Mouse (Mus musculus) neural tube, embryonic 13.5 days (tissue): ENCODE measurements around the gene Tlx1. TPM values are rescaled to one million over a fixed set of nuclear protein-coding genes. Genes with fewer than 3 reads are reported as not detected.

Source experiments
- ATAC-seq: fragments of 200-750 bp; cut with Nextera tagmentation; 2 replicates; pipeline ENCODE4 v1.8.0; 2017; ENCODE audit warnings: low read depth, mild to moderate bottlenecking, moderate TSS enrichment, moderate library complexity
- H3K27ac ChIP-seq: fragments of 300-500 bp; sonication (generic); replicated peaks from 2 replicates; pipeline ENCODE4 v1.5.1; 2015; ENCODE audit warnings: moderate library complexity, mild to moderate bottlenecking, inconsistent platforms
- H3K27me3 ChIP-seq: fragments of 300-500 bp; sonication (generic); 2 replicates; pipeline ENCODE4 v1.6.1; 2015; ENCODE audit warnings: mild to moderate bottlenecking, inconsistent platforms
- H3K36me3 ChIP-seq: fragments of 300-500 bp; sonication (generic); 2 replicates; pipeline ENCODE4 v1.6.1; 2015; ENCODE audit warnings: mild to moderate bottlenecking, inconsistent platforms
- H3K4me1 ChIP-seq: fragments of 300-500 bp; sonication (generic); replicated peaks from 2 replicates; pipeline ENCODE4 v1.6.1; 2015; ENCODE audit warnings: inconsistent platforms
- H3K4me2 ChIP-seq: fragments of 300-500 bp; sonication (generic); 2 replicates; pipeline ENCODE4 v1.6.1; 2015; ENCODE audit warnings: inconsistent platforms, mild to moderate bottlenecking, moderate library complexity
- H3K4me3 ChIP-seq: fragments of 300-500 bp; sonication (generic); 2 replicates; pipeline ENCODE4 v1.5.1; 2015; ENCODE audit warnings: mild to moderate bottlenecking, inconsistent platforms
- H3K9ac ChIP-seq: fragments of 300-500 bp; sonication (generic); 2 replicates; pipeline ENCODE4 v1.6.1; 2015; ENCODE audit warnings: moderate library complexity, mild to moderate bottlenecking, inconsistent platforms
- H3K9me3 ChIP-seq: fragments of 300-500 bp; sonication (generic); 2 replicates; pipeline ENCODE4 v1.6.1; 2016; ENCODE audit warnings: inconsistent platforms
- WGBS: fragments of 180-500 bp; shearing (Covaris S2); methylation state at CpG from one replicate; pipeline ENCODE4 v1.1.7; 2015; 5-methylcytosine and 5-hydroxymethylcytosine counted together
- polyA plus RNA-seq: library from polyadenylated mRNA; unstranded; fragments of >200 nt; fragmentation: Nextera tagmentation; extraction: Ambion mirVana; gene quantifications from 2 replicates; pipeline ENCODE4 v1.2.1, GENCODE M21; 2015

Gene Tlx1
- polyA plus RNA-seq, 1 experiment from 2014 or later: 0.50 TPM

GRCm38 (mm10) chr19:45205311-45206105 lies 55.0 kb downstream of the Tlx1 start:
- H3K4me3 ChIP-seq: no peak overlapping the region
- no peak for ATAC-seq
- H3K9me3 ChIP-seq: no peaks in the 10 kb centered on the region
- WGBS: 74% methylated on average over 3 of the region's 3 CpGs
- no peak overlapping the region for H3K27ac ChIP-seq
- H3K27me3 ChIP-seq: peaks cover 37% of the 10 kb centered on the region
- H3K36me3 ChIP-seq: no peaks in the 10 kb centered on the region
- H3K9ac ChIP-seq: no peak overlapping the region
- H3K4me2 ChIP-seq: no peak overlapping the region
- H3K4me1 ChIP-seq: no peaks in the 10 kb centered on the region

Other genes with a start within 250 kb of the Tlx1 start
- 25.2 and 31.4 TPM in 2 replicates for gene Slf2, start 219.5 kb upstream of the Tlx1 start, polyA plus RNA-seq
- gene Sema4g, start 161.6 kb upstream of the Tlx1 start, polyA plus RNA-seq: 16.7 and 17.4 TPM in 2 replicates
- gene Twnk, start 145.0 kb upstream of the Tlx1 start, polyA plus RNA-seq: 15.6 and 17.0 TPM in 2 replicates
- 84.9 and 94.8 TPM in 2 replicates for gene Mrpl43, start 144.2 kb upstream of the Tlx1 start, polyA plus RNA-seq
- gene Lzts2, start 136.3 kb upstream of the Tlx1 start, polyA plus RNA-seq: 29.1 and 30.8 TPM in 2 replicates
- gene Pdzd7, start 105.0 kb upstream of the Tlx1 start, polyA plus RNA-seq: 1.0 and 1.4 TPM in 2 replicates
- 61.0 and 65.3 TPM in 2 replicates for gene Sfxn3, start 103.2 kb upstream of the Tlx1 start, polyA plus RNA-seq
- gene Kazald1, start 75.4 kb upstream of the Tlx1 start, polyA plus RNA-seq: 1.9 and 2.5 TPM in 2 replicates
- 16.0 and 16.9 TPM in 2 replicates for gene Lbx1, start 85.1 kb downstream of the Tlx1 start, polyA plus RNA-seq
- gene Btrc, start 213.1 kb downstream of the Tlx1 start, polyA plus RNA-seq: 67.7 and 72.7 TPM in 2 replicates